12 mouse cellular contexts compared by ENCODE assay signal in the genomic region with DNA sequence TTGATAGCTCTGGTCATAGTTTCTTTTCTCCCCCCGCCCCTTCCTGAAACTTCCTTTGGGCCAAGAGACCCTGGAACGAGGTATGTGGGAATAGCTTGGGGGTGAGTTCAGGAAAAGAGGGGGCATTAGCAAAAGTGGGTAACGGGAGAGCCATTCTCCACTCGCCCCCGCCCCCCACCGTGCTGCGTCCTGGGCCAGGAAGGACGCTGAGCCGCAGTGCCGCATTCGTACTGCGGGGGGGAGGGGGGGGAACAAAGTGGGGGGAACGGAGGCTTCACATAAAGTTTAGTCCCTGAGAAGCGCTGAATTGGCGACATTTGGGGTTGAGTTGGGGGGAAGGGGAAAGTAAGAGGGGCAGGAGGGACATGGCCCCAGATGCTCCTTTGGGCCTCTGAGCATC. TPM values are rescaled to one million over a fixed set of nuclear protein-coding genes. Genes with fewer than 3 reads are reported as not detected.
DNase-seq lines count a peak whose midpoint lies in the region; ATAC-seq and TF ChIP-seq lines count a peak whose summit lies in the region.
"Had no signal": no experiment of that assay in that cellular context is flagged by ENCODE, and none has a peak within 500 bp of the region (broad histone marks: within the 10 kb centered on the region; RNA-seq: fewer than 3 reads in every experiment).

No protein-coding gene starts in this region.

- H3K4me1 ChIP-seq in lung, embryonic 14.5 days (ENCODE audit: insufficient read depth): no peaks in the 10 kb centered on the region
- H3K4me1 ChIP-seq in cortical plate, adult 2 months (ENCODE audit: control insufficient read depth, insufficient read depth, low read length): peaks cover 4% of the 10 kb centered on the region; the same call in 1 of the 2 replicates
- peaks cover 57% of the 10 kb centered on the region for H3K4me1 ChIP-seq in hindbrain, embryonic 12.5 days
- peaks cover 62% of the 10 kb centered on the region for H3K4me1 ChIP-seq in neural tube, embryonic 13.5 days (replicated peaks)

- TF ChIP-seq POLR2A in cortical plate, adult 2 months (IDR thresholded peaks at IDR 0.05; ENCODE audit: extremely low read depth, insufficient read depth, low read length): no peak

- peaks cover 55% of the 10 kb centered on the region for H3K27me3 ChIP-seq in lung, embryonic 14.5 days (ENCODE audit: insufficient read depth, low read length)
- peaks cover 37% of the 10 kb centered on the region for H3K27me3 ChIP-seq in hindbrain, embryonic 12.5 days
- peaks cover 27% of the 10 kb centered on the region for H3K27me3 ChIP-seq in neural tube, embryonic 13.5 days

- DNase-seq in lung, embryonic 14.5 days: no peak
- DNase-seq in lung, postnatal 14 days: no peak
- no peak for DNase-seq in yolk sac, embryonic 10.5 days (ENCODE audit: low spot score)
- no peak for DNase-seq in adrenal gland, adult (ENCODE audit: inconsistent age in 2 of 2, low spot score in 1 of 2)
- DNase-seq in retina, embryonic 14.5 days (ENCODE audit: low spot score): no peak

- H3K9ac ChIP-seq in lung, embryonic 14.5 days: no peak overlapping the region
- H3K9ac ChIP-seq in hindbrain, embryonic 12.5 days: peak overlapping the region; percentile 27; the same call in 1 of the 2 replicates
- H3K9ac ChIP-seq in neural tube, embryonic 13.5 days: peak overlapping the region; percentile 84
- H3K9ac ChIP-seq: heart, embryonic 15.5 days; liver, embryonic 13.5 days had no signal

- H3K36me3 ChIP-seq in lung, embryonic 14.5 days (ENCODE audit: insufficient read depth): no peaks in the 10 kb centered on the region
- H3K36me3 ChIP-seq in hindbrain, embryonic 12.5 days: no peaks in the 10 kb centered on the region
- H3K36me3 ChIP-seq in neural tube, embryonic 13.5 days: peaks cover 11% of the 10 kb centered on the region
- H3K36me3 ChIP-seq: heart, embryonic 15.5 days; liver, embryonic 13.5 days had no signal

- WGBS in lung, embryonic 14.5 days: under 1% methylated on average over 15 of the region's 15 CpGs
- whole genome bisulfite sequencing in hindbrain, embryonic 12.5 days: 2% methylated on average over 15 of the region's 15 CpGs
- WGBS in neural tube, embryonic 13.5 days: 4% methylated on average over 8 of the region's 15 CpGs

- no peaks in the 10 kb centered on the region for H3K9me3 ChIP-seq in lung, embryonic 14.5 days (ENCODE audit: low read depth, low read length)
- no peaks in the 10 kb centered on the region for H3K9me3 ChIP-seq in hindbrain, embryonic 12.5 days (replicated peaks)
- H3K9me3 ChIP-seq in neural tube, embryonic 13.5 days: no peaks in the 10 kb centered on the region
- H3K9me3 ChIP-seq: heart, embryonic 15.5 days; liver, embryonic 13.5 days had no signal

- no peak for TF ChIP-seq CTCF in lung, embryonic 14.5 days (IDR thresholded peaks at IDR 0.05; ENCODE audit: low read depth)
- no peak for TF ChIP-seq CTCF in cortical plate, adult 2 months (IDR thresholded peaks at IDR 0.05; ENCODE audit: extremely low read depth, insufficient read depth, low read length)

- no peak overlapping the region for H3K4me3 ChIP-seq in lung, embryonic 14.5 days (ENCODE audit: low read depth, low read length)
- H3K4me3 ChIP-seq in cortical plate, adult 2 months (ENCODE audit: insufficient read depth, low read length): peak overlapping the region; percentile 43
- peak overlapping the region; percentile 35 for H3K4me3 ChIP-seq in hindbrain, embryonic 12.5 days
- H3K4me3 ChIP-seq in neural tube, embryonic 13.5 days: peak overlapping the region; percentile 64
- H3K4me3 ChIP-seq: heart, embryonic 15.5 days; liver, embryonic 13.5 days; myocyte had no signal

- ATAC-seq in lung, embryonic 14.5 days (ENCODE audit: insufficient read depth): no peak
- ATAC-seq in hindbrain, embryonic 12.5 days (ENCODE audit: low FRiP score): no peak
- ATAC-seq in neural tube, embryonic 13.5 days (ENCODE audit: low read depth): no peak

- H3K27ac ChIP-seq in lung, embryonic 14.5 days (ENCODE audit: low read depth): no peak overlapping the region
- no peak overlapping the region for H3K27ac ChIP-seq in cortical plate, adult 2 months (ENCODE audit: insufficient read depth, low read length)
- no peak overlapping the region for H3K27ac ChIP-seq in hindbrain, embryonic 12.5 days
- no peak overlapping the region for H3K27ac ChIP-seq in neural tube, embryonic 13.5 days (replicated peaks)
- H3K27ac ChIP-seq: heart, embryonic 15.5 days; liver, embryonic 13.5 days had no signal

- H3K4me2 ChIP-seq in lung, embryonic 14.5 days: peak overlapping the region; percentile 26; the same call in 1 of the 2 replicates
- peak overlapping the region; percentile 98 for H3K4me2 ChIP-seq in hindbrain, embryonic 12.5 days (replicated peaks)
- peak overlapping the region; percentile 92 for H3K4me2 ChIP-seq in neural tube, embryonic 13.5 days
- H3K4me2 ChIP-seq: liver, embryonic 13.5 days had no signal

RNA-seq across cellular contexts. Expression of a gene that starts 2.6 kb away (rescaled TPM):
- polyA plus RNA-seq in lung, embryonic 14.5 days (2014; fragmentation: Nextera tagmentation; extraction: Ambion mirVana): 0.70 and 0.97 TPM in 2 replicates
- polyA plus RNA-seq in cortical plate, adult 2 months (2012; rRNA removed): 54.9 and 62.0 TPM in 2 replicates
- 3.4 and 3.8 TPM in 2 replicates for polyA plus RNA-seq in hindbrain, embryonic 12.5 days (2016; fragmentation: Nextera tagmentation; extraction: Ambion mirVana)
- polyA plus RNA-seq in neural tube, embryonic 13.5 days (2015; fragmentation: Nextera tagmentation; extraction: Ambion mirVana): 4.7 and 5.2 TPM in 2 replicates

RNA-seq across cellular contexts. Expression of a gene that starts 20.9 kb away (rescaled TPM):
- 4.7 and 6.8 TPM in 2 replicates for polyA plus RNA-seq in lung, embryonic 14.5 days (2014; fragmentation: Nextera tagmentation; extraction: Ambion mirVana)
- polyA plus RNA-seq in cortical plate, adult 2 months (2012; rRNA removed): 0.26 and 0.61 TPM in 2 replicates
- polyA plus RNA-seq in hindbrain, embryonic 12.5 days (2016; fragmentation: Nextera tagmentation; extraction: Ambion mirVana): 0.87 and 1.2 TPM in 2 replicates
- polyA plus RNA-seq in neural tube, embryonic 13.5 days (2015; fragmentation: Nextera tagmentation; extraction: Ambion mirVana): 1.2 and 1.6 TPM in 2 replicates
- polyA plus RNA-seq: C2C12, myocyte had no signal

RNA-seq across cellular contexts. Expression of a gene that starts 39.3 kb away (rescaled TPM):
- polyA plus RNA-seq in lung, embryonic 14.5 days (2014; fragmentation: Nextera tagmentation; extraction: Ambion mirVana): 61.1 and 66.0 TPM in 2 replicates
- polyA plus RNA-seq in cortical plate, adult 2 months (2012; rRNA removed): 89.5 and 89.6 TPM in 2 replicates
- polyA plus RNA-seq in hindbrain, embryonic 12.5 days (2016; fragmentation: Nextera tagmentation; extraction: Ambion mirVana): 71.5 and 75.8 TPM in 2 replicates
- 60.1 and 65.2 TPM in 2 replicates for polyA plus RNA-seq in neural tube, embryonic 13.5 days (2015; fragmentation: Nextera tagmentation; extraction: Ambion mirVana)

RNA-seq across cellular contexts. Expression of a gene that starts 44.4 kb away (rescaled TPM):
- 91.6 and 105 TPM in 2 replicates for polyA plus RNA-seq in lung, embryonic 14.5 days (2014; fragmentation: Nextera tagmentation; extraction: Ambion mirVana)
- polyA plus RNA-seq in cortical plate, adult 2 months (2012; rRNA removed): 11.1 and 11.6 TPM in 2 replicates
- 72.1 and 73.5 TPM in 2 replicates for polyA plus RNA-seq in hindbrain, embryonic 12.5 days (2016; fragmentation: Nextera tagmentation; extraction: Ambion mirVana)
- 22.5 and 22.7 TPM in 2 replicates for polyA plus RNA-seq in neural tube, embryonic 13.5 days (2015; fragmentation: Nextera tagmentation; extraction: Ambion mirVana)

Comparison
In these comparisons a context has a peak if more than half of its experiments do, and no peak if none do; other contexts are left out.
1. H3K4me2 ChIP-seq: peak in every context shown above with its lines; median percentile 98 in hindbrain, embryonic 12.5 days; 92 in neural tube, embryonic 13.5 days; 26 in lung, embryonic 14.5 days.